Mouse (Mus musculus): ENCODE data around the gene Ppat. TPM values are rescaled to one million over a fixed set of nuclear protein-coding genes. Genes with fewer than 3 reads are reported as not detected.

The Ppat gene
- 10 to 100 TPM; 25.5 to 39.2 TPM for polyA plus RNA-seq (2017; shearing (Covaris generic))

DNA sequence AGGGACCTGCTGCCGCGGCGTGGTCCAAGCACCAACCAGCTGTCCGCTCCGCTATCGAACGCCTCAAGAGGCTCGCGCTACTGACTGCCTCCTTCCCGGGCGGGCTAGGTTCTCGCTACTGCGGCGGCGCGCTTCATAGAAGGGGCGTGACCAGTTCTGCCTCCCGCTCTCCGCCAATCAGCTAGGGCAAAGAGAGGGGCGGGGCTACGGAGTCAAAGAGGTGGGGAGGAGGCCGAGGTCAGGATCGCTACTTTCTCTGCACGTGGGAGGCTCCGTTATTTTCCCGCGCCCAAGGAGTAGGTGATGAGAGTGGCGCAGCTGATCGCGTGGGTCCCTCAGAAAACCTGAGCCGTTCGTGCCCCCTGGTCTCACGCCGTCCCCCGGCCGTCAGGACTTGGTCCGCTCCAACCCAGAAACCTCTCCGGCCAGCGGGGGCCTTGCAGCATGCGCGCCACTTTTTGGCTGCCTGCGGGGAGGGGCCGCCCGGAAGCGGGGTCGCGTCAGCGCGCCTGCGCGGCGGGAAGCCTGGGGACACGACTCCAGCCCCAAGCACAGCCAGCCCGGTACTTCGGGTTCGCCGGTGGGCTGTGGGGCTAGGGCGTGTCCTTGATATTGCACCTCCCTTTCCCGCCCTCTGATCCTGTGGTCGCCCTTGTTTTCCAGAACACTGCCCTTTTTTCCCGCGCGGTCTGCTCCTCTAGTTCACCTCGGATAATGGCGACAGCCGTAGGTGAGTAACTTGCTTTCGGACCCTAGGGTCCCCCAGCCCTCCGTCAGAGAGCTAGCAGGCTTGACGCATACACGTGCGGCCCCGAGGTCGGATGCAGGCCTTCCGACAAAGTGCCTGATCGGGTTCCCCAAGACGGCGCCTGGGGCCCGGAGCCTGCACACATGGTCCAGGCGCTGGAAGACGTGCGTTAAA, at the start of gene Ppat, which contains the start of gene Paics:
Gene Ppat, minus strand, starts transcription at position 473 of the 922 bp plus-strand sequence.
Gene Paics, plus strand, starts transcription at position 202 of the 922 bp plus-strand sequence.

DNA sequence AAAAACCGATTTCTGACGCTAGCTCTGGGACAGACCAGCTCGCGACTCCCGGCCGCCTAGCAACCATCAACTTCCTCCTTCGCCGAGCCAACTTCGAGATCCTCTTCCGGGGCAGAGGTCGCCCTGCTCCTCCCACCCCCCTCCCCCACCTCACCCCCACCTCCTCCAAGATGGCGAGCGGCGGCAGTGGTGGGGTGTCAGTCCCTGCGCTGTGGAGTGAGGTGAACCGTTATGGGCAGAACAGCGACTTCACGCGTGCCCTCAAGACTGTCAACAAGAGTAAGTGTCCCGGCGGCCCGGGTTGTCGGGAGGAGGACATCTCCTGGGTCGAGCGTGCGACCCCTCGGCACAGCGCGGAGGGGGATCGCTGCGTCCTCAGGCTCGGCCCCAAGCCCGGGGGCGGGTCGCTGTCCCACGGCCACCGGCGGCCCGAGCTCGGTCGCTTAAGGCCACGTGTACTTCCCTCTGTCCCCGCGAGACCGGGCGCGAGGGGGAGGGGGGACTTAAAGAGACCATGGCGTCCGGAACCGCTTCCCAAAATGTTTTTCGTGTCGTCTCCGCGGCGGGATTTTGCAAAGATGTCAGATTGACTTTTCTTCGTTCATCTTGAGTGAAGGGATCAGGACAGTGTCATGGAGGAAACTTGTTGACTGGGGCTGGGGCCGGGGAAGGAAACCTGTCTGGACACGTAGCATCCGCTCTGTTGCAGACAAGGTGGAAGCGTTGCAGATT, 23.3 kb upstream of the Ppat start, which contains the start of gene Srp72:
Gene Srp72, plus strand, starts transcription at position 130 of the 732 bp plus-strand sequence.

DNA sequence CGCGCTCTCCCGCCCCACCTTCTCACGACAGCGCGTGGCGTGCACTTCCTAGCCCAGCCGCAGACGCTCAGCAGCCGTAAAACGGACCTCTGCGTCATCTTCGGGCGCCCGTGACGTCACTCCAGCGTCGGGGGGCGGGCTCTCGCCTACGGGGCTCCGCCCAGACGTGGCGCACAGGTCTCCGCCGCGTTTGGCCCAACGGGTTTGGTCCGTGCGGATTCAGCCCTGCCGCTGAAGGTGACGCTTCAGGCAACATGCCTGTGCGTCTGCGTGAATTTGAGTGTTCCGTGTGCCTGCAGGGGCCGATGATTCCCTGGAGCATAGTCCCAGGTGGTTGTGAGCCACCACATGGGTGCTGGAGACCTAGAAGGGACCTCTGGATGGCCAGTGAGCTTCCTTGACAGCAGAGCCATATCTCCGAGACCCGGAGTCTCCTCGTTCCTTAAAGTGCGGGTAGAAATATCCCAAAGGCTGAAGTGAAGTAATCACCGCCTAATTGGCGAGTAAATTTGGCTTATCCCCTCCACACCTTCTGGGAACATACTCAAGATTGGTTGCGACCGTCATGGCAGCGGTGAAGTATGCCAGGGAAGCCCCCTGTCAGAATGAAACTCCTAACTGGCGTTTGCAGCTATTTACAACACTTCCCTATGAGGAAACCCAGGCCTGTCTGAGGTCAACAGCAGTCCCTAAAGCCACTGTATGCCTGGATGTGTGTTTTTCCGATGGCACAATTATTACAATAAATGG, 45.8 kb downstream of the Ppat start, which contains the start of gene Aasdh:
Gene Aasdh, minus strand, starts transcription at position 110 of the 750 bp plus-strand sequence.

Other genes starting within 250 kb of the Ppat start
- 10 to 100 TPM; 20.6 to 20.9 TPM for gene Aasdh, start 46.1 kb downstream of the Ppat start, polyA plus RNA-seq (2017; shearing (Covaris generic))
- gene Paics, start 271 bp downstream of the Ppat start, polyA plus RNA-seq (2017; shearing (Covaris generic)) = 100 to 1,000 TPM; 113 to 117 TPM
- 10 to 100 TPM; 81.9 to 97.6 TPM for gene Srp72, start 23.1 kb upstream of the Ppat start, polyA plus RNA-seq (2017; shearing (Covaris generic))
- under 1 TPM in 1 of 2 experiments, not detected in 1; 0.41 TPM for gene Arl9, start 52.5 kb upstream of the Ppat start, polyA plus RNA-seq (2017; shearing (Covaris generic))
- 1 to 10 TPM in 1 of 2 experiments, under 1 TPM in 1; 0.12 to 1.0 TPM for gene Thegl, start 64.4 kb upstream of the Ppat start, polyA plus RNA-seq (2017; shearing (Covaris generic))
- gene Hopx, start 163.5 kb upstream of the Ppat start, polyA plus RNA-seq (2017; shearing (Covaris generic)) = 100 to 1,000 TPM; 182 to 272 TPM